Mouse (Mus musculus): ENCODE measurements at regions not wholly inside any gene's neighbourhood (a gene's known extent, or its start where the extent isn't known, plus 50 kb on each side); places are given as distances from the start of the nearest gene placed in this dataset.

DNA sequence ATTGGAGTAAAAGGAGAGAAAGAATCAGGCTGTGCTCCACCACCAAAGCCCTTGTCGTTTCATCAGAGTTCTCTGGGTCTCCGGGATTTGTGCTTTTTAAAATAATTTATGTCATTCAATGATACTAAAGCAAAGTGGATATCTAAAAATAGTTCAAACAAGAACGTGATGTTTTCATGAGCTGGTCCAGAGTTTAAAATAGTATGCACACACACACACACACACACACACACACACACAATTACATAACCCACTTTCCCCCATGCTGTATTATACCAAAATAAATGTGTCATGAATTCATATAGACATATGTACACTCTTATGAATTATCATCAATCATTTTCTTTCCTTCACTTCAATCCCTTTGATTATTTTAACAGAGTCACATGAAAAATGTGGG is 118.5 kb upstream of the Gdnf start:
- DNase-seq (ENCODE audit: low read depth, low spot score), result no peak

DNA sequence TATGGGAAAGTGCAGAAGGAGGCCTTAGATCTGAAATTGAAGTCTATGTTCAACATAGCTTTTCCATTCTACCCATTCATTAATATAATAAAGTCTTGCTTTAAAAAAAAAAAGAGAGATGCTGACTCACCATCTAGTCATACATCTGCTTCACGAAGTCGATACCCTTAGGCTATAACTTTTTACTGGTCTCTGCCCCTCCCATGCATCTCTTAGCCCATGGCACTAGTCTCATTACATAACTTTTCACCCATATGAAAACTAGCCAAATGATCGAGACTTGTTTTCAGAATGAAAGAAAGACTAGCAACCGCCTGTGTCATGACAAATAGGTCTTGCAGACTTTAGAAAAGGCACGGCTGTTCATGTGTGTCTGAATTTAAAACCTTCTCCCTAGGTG is 116.6 kb upstream of the Gdnf start:
- no peak for DNase-seq (ENCODE audit: low read depth, low spot score)

DNA sequence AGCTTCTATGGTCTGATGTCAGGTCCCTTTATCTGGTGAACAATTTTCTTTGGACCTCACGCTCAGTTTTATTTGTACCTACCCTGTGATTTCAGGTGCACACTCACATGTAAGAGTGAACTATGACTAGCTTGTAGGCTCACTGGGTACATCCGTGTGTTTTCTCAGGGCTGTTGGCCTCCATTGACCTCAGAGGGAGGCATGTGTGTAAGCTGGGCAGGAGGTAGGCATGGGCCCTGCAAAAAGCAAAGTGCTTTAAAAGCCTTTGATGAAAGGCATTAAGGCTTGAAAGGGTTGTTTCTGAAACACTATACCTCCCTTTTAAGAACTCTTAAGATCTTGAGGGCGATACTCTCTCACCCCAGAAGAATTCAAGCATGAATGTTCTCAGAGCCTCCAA is 112.9 kb upstream of the Gdnf start:
- DNase-seq (ENCODE audit: low read depth, low spot score), result no peak

DNA sequence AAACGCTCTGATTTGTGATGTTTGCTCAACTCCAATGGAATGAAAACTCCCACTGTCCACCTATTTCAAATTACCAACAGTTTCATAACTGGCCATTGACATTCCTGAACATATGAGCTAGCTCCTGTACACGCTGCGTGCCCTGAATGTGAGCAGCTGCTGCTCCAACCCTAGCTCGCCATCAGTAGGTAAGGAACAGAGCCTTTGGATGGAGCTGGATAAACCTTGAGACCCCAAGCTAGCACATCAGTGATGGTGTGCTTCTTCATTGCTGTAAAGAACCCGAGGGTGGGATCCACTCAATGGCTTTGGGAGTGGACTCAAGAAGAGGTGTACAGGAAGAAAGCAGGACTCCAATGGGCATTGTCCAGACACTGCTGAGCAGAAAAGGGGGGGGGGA is 101.8 kb upstream of the Gdnf start:
- DNase-seq (ENCODE audit: low read depth, low spot score), result no peak

DNA sequence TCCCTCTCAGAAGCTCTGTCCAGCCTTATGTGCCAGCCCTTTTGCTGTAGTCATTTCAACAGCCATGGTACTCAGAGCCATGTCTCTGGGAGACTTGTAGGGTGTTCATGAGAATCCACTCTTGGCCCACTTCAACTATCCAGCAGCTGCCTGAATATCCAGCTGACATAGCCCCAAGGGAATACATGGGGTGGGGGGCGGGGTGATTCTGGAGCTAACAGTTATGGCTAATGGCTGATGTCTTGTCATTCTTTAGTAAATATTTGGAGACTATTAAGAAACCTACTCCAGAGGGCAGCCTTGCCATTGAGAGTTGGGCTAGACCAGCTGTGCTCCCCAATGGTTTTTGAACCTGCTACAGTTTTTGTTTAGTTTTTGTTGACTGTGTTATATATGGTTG is 96.0 kb upstream of the Gdnf start:
- DNase-seq (ENCODE audit: low read depth, low spot score), result no peak

DNA sequence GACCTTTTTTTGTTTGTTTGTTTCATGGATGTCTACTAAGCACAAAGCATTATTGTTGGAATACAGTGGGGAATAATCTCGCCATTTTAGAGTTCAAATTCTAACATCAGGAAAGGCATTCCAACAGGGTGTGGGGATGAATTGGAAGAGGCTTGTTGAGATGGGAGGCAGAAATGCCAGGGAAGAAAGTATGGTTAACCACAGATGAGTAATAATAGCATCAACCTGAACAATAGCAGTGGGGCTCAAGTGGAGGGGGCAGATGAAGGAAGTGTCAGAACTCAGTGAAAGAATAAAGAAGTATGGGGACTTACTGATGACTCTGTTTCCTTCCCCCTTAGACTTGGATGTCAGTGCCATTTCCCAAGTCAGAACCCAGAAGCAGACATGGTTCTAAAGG is 94.5 kb upstream of the Gdnf start:
- DNase-seq (ENCODE audit: low read depth, low spot score), result no peak

DNA sequence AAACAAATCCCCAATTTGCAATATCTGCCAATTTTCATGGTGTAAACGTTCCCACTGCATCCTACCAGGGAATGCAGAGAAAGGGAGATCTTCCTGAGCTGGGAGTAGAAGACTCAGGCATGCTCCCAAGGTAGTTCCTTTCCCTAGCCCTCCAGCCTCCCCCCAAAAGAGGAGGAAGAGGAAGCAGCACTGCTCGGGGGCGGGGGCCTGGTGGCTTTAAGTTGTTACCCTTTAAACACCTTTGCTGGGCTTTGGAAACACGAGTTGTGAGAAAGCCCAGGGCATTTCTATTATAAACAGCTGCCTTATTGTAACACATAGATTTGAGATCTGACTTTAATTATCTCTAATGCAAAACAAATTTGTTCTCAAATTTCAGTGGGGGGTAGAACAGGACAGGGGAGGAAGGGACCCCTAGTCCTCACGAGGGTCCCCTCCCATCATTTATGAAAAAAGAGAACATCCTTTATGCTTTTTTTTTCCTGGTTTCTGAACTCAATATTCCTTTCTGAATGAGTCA is 87.4 kb upstream of the Gdnf start:
- no peak for DNase-seq (ENCODE audit: low read depth, low spot score)

DNA sequence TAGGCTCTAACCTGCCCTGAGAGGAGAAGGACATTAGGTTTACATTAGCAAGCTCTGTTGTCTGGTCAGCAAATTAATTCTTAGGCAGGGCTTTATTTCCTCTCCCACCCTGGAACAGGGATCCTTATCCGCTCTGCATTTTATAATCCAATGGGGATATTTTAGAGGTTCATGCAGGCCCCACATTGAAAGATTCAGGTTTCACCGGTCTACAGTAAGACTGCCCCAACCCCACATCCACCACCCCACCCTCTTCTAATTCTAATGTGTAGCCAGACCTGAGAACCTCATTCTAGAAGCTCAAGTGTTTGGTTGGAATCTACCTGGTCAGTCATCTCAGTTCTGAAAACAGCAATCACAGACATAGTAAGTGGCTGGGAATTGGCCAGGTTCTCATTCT is 86.9 kb upstream of the Gdnf start:
- no peak for DNase-seq (ENCODE audit: low read depth, low spot score)

DNA sequence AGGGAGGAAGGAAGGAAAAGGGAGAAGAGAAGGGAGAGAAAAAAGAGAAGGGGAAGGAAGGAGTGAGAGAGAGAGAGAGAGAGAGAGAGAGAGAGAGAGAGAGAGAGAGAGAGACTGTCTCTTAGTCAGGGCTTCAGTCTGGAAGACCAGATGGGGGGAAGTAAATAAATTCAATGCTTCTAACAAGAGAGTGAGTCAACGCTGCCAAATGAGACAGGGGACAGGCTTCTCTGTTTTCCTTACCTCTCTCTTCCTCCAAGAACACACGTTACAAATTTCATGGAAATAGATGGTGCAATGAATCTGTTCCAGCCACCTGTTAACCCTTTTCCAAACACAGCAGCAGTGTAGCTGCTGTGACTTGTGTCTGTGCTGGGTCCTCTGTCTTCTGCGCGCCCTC is 85.1 kb upstream of the Gdnf start:
- DNase-seq (ENCODE audit: low read depth, low spot score), result peak; percentile 26

DNA sequence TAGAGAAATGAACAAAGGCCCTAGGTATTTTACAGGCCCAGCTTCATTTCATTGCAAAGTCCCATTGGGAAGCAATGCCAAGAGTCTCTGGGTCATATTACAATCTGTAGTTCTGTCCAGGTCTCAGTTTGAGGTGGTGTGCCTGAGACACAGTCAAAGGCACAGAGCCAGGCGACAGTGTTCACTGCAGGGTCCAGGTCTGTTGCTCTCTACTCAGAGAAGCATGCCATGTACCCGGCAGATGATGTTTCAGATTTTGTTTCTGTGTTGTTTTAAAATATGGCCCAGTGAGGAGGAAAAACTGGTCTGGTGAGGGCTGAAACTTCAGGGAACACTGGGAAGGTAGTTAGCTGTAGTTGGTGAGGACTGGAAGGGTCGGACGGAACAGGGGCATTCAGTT is 63.1 kb upstream of the Gdnf start:
- DNase-seq (ENCODE audit: low read depth, low spot score), result no peak

DNA sequence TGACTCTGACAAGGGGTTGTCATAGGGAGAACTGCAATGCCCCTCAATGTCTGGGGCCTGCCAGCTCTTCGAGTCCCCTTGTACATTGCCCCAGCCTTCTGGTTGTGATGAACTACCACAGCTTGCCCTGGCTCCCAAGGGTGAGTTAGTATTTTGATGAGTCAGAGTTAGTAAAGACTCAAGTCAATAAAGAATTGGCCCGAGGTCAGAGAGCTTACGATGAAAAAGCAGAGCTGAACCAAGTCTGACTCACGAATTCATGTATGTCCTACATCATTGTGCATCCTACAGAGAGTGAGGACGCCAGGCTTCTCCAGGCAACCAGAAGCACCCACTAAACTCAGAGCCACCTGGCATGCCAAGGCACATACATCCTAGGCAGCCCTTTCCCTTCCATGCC is 60.2 kb upstream of the Gdnf start:
- DNase-seq (ENCODE audit: low read depth, low spot score), result no peak

All from brain, adult 2 months (tissue).